Mouse (Mus musculus) kidney, adult 10 weeks (tissue): ENCODE measurements around the gene Krtap4-13. TPM values are rescaled to one million over a fixed set of nuclear protein-coding genes. Genes with fewer than 3 reads are reported as not detected.

Source experiments
- polyA plus RNA-seq: library from polyadenylated mRNA; stranded (reverse); fragments of 350-450 nt; fragmentation: Illumina TruSeq; extraction: RNeasy Lipid Tissue Mini Kit (QIAGEN cat#74804); gene quantifications from one replicate; pipeline ENCODE4 v1.2.3, GENCODE M21; 2014; ENCODE audit warnings: low read depth, low replicate concordance

Krtap4-13 gene
- polyA plus RNA-seq, result not detected

GRCm38 (mm10) chr11:99809792-99810191 lies at the start of gene Krtap4-13:
Gene Krtap4-13 (minus strand): TSS chr11:99809892.

DNA sequence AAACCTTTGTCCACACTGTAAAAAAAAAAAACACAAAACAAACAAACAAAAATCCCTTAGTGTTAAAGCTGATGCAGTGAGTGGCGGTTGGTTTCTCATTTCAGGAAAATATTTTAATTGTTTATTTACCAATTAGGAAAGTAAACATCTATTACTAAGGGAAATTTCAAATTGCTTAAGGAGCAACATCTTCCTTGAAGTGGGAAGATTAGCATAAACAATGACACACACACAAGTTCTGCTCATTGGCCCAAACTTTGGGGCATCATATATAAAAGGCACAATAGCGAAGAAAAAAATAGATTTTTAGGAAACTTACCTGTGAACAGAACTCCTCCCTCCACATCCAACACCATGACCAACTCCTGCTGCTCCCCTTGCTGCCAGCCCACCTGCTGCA lies 47.9 kb upstream of the Krtap4-13 start, which contains the start of gene Gm11568:
TSS of gene Gm11568 (plus strand) at position 301 of the 400 bp plus-strand sequence.

GRCm38 (mm10) chr11:99851508-99851907 lies 41.8 kb upstream of the Krtap4-13 start, which contains the start of gene Krtap4-16:
Gene Krtap4-16 (minus strand): TSS chr11:99851608.

GRCm38 (mm10) chr11:99837966-99838365 lies 28.3 kb upstream of the Krtap4-13 start, which contains the start of gene 2300003K06Rik:
Gene 2300003K06Rik (minus strand): TSS chr11:99838066.

DNA sequence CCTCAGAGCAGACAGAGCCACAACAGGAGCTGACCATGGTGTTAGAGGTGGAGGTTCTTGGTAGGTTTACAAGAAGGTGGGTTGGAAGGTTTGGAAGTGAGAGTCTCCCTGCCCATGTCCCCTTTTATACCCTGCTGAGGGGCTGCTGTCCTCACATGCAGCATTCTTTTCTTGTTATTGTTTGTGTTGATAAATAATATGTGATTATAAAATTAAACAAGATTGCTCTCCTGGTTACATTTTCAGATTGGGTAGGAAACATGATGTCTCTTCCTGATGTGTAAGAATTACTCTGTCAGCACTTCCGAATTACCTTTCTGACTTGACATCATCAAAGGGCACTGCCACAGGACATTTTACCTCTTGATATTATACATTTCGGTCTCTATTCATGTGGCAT lies 5.9 kb upstream of the Krtap4-13 start, which contains the start of gene Gm11564:
TSS of gene Gm11564 (minus strand) at position 101 of the 400 bp plus-strand sequence.

DNA sequence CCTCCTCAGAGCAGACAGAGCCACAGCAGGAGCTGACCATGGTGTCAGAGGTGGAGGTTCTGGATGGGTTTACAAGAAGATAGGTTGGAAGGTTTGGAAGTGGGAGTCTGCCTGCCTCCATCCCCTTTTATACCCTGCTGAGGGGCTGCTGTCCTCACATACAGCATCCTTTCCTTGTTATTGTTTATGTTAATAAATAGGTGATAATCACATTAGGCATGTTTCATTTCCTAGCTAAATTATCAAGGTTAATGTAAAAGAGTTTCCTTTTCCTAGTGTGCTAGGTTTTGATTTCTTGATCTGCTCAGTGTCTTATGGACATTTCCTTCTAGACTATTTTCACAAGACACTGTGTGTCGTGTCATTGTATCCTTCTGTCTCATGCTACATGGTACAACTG lies 5.3 kb downstream of the Krtap4-13 start, which contains the start of gene Gm11554:
TSS of gene Gm11554 (minus strand) at position 101 of the 400 bp plus-strand sequence.

DNA sequence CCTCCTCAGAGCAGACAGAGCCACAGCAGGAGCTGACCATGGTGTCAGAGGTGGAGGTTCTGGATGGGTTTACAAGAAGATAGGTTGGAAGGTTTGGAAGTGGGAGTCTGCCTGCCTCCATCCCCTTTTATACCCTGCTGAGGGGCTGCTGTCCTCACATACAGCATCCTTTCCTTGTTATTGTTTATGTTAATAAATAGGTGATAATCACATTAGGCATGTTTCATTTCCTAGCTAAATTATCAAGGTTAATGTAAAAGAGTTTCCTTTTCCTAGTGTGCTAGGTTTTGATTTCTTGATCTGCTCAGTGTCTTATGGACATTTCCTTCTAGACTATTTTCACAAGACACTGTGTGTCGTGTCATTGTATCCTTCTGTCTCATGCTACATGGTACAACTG lies 10.9 kb downstream of the Krtap4-13 start, which contains the start of gene Gm11569:
TSS of gene Gm11569 (minus strand) at position 101 of the 400 bp plus-strand sequence.

GRCm38 (mm10) chr11:99793367-99793766 lies 16.3 kb downstream of the Krtap4-13 start, which contains the start of gene Gm11596:
Gene Gm11596 (minus strand): TSS chr11:99793467.

GRCm38 (mm10) chr11:99784900-99785299 lies 24.8 kb downstream of the Krtap4-13 start, which contains the start of gene Krtap4-9:
Gene Krtap4-9 (plus strand): TSS chr11:99785200.

GRCm38 (mm10) chr11:99780604-99781003 lies 29.1 kb downstream of the Krtap4-13 start, which contains the start of gene Krtap4-8:
Gene Krtap4-8 (minus strand): TSS chr11:99780704.

GRCm38 (mm10) chr11:99772813-99773212 lies 36.9 kb downstream of the Krtap4-13 start, which contains the start of gene Gm11595:
Gene Gm11595 (minus strand): TSS chr11:99772913.

Other genes starting within 250 kb of the Krtap4-13 start
- gene Krtap3-1, start 243.3 kb downstream of the Krtap4-13 start, polyA plus RNA-seq, result not detected
- gene Krtap1-5, start 228.9 kb downstream of the Krtap4-13 start, polyA plus RNA-seq, result not detected
- gene Krtap1-4, start 226.2 kb downstream of the Krtap4-13 start, polyA plus RNA-seq, result not detected
- gene Krtap1-3, start 218.6 kb downstream of the Krtap4-13 start, polyA plus RNA-seq, result not detected
- not detected for gene Krtap9-3, start 211.8 kb downstream of the Krtap4-13 start, polyA plus RNA-seq
- gene Gm11938, start 206.6 kb downstream of the Krtap4-13 start, polyA plus RNA-seq, result not detected
- gene Gm11937, start 199.7 kb downstream of the Krtap4-13 start, polyA plus RNA-seq, result not detected
- not detected for gene Krtap2-4, start 195.0 kb downstream of the Krtap4-13 start, polyA plus RNA-seq
- not detected for gene Gm11562, start 189.5 kb downstream of the Krtap4-13 start, polyA plus RNA-seq
- not detected for gene Krtap4-1, start 181.7 kb downstream of the Krtap4-13 start, polyA plus RNA-seq
- not detected for gene Krtap4-2, start 174.8 kb downstream of the Krtap4-13 start, polyA plus RNA-seq
- not detected for gene Krtap4-7, start 165.8 kb downstream of the Krtap4-13 start, polyA plus RNA-seq
- not detected for gene Gm11555, start 159.7 kb downstream of the Krtap4-13 start, polyA plus RNA-seq
- not detected for gene Gm11563, start 150.9 kb downstream of the Krtap4-13 start, polyA plus RNA-seq
- not detected for gene Krtap4-6, start 143.9 kb downstream of the Krtap4-13 start, polyA plus RNA-seq
- not detected for gene Gm14190, start 119.2 kb downstream of the Krtap4-13 start, polyA plus RNA-seq
- not detected for gene Gm14180, start 75.6 kb downstream of the Krtap4-13 start, polyA plus RNA-seq
- not detected for gene Gm11595, start 37.0 kb downstream of the Krtap4-13 start, polyA plus RNA-seq
- not detected for gene Krtap4-8, start 29.2 kb downstream of the Krtap4-13 start, polyA plus RNA-seq
- gene Krtap4-9, start 24.7 kb downstream of the Krtap4-13 start, polyA plus RNA-seq, result not detected
- gene Gm11596, start 16.4 kb downstream of the Krtap4-13 start, polyA plus RNA-seq, result not detected
- not detected for gene Gm11569, start 11.0 kb downstream of the Krtap4-13 start, polyA plus RNA-seq
- gene Gm11554, start 5.4 kb downstream of the Krtap4-13 start, polyA plus RNA-seq, result not detected
- gene Gm11564, start 5.8 kb upstream of the Krtap4-13 start, polyA plus RNA-seq, result not detected
- not detected for gene 2300003K06Rik, start 28.2 kb upstream of the Krtap4-13 start, polyA plus RNA-seq
- not detected for gene Krtap4-16, start 41.7 kb upstream of the Krtap4-13 start, polyA plus RNA-seq
- gene Gm11568, start 48.0 kb upstream of the Krtap4-13 start, polyA plus RNA-seq, result not detected
- not detected for gene Gm11559, start 54.6 kb upstream of the Krtap4-13 start, polyA plus RNA-seq
- not detected for gene Krtap9-1, start 63.5 kb upstream of the Krtap4-13 start, polyA plus RNA-seq
- gene Gm11567, start 69.3 kb upstream of the Krtap4-13 start, polyA plus RNA-seq, result not detected
- not detected for gene Krtap31-1, start 98.0 kb upstream of the Krtap4-13 start, polyA plus RNA-seq
- gene Gm11565, start 104.9 kb upstream of the Krtap4-13 start, polyA plus RNA-seq, result not detected
- gene Krtap31-2, start 126.4 kb upstream of the Krtap4-13 start, polyA plus RNA-seq, result not detected
- not detected for gene Krtap9-5, start 138.6 kb upstream of the Krtap4-13 start, polyA plus RNA-seq
- not detected for gene Krtap29-1, start 169.2 kb upstream of the Krtap4-13 start, polyA plus RNA-seq
- not detected for gene Krtap16-1, start 176.7 kb upstream of the Krtap4-13 start, polyA plus RNA-seq
- not detected for gene Krtap17-1, start 184.1 kb upstream of the Krtap4-13 start, polyA plus RNA-seq
- gene Krt33a, start 206.3 kb upstream of the Krtap4-13 start, polyA plus RNA-seq, result not detected
- gene Krt33b, start 220.0 kb upstream of the Krtap4-13 start, polyA plus RNA-seq, result not detected
- gene Krt34, start 231.7 kb upstream of the Krtap4-13 start, polyA plus RNA-seq, result not detected
- gene Krt31, start 240.7 kb upstream of the Krtap4-13 start, polyA plus RNA-seq, result not detected